Mouse (Mus musculus): ENCODE results near the gene Grem1. TPM values are rescaled to one million over a fixed set of nuclear protein-coding genes. Genes with fewer than 3 reads are reported as not detected.

Gene Grem1
- total and polyA plus RNA-seq, 3 experiments = not detected

- DNase-seq (ENCODE audit: extremely low read depth) = no peak
- Histone ChIP-seq H3K79me2 (replicated peaks; ENCODE audit: control insufficient read depth, extremely low read depth, insufficient read depth, poor library complexity, severe bottlenecking) (no peaks in the 10 kb centered on the region), H3K27me3 (replicated peaks) (no peaks in the 10 kb centered on the region), H3K36me3 (replicated peaks in 1 of 2; ENCODE audit: control insufficient read depth in 1 of 2, insufficient read depth in 1 of 2, low read length in 1 of 2) (no peaks in the 10 kb centered on the region), H3K4me3 (replicated peaks in 1 of 3; ENCODE audit: low read depth in 2 of 3, low read length in 2 of 3, poor library complexity in 1 of 3) (no peak overlapping the region), H3K9me3 (replicated peaks; ENCODE audit: low read length) (no peaks in the 10 kb centered on the region), H3K27ac (ENCODE audit: insufficient read depth, low read depth) (no peak overlapping the region), H3K9ac (ENCODE audit: insufficient read depth, low read depth) (no peak overlapping the region), H3K4me1 (ENCODE audit: control insufficient read depth in 1 of 2, insufficient read depth in 2 of 2) (no peaks in the 10 kb centered on the region), H3K4me2 (ENCODE audit: insufficient read depth, low read depth, poor library complexity, severe bottlenecking) (no peak overlapping the region)
- TF ChIP-seq CHD1 (IDR thresholded peaks at IDR 0.05; ENCODE audit: low read depth, low read length) = no peak
- no peak for TF ChIP-seq ZMIZ1 (IDR thresholded peaks at IDR 0.05; ENCODE audit: low read depth, low read length)
- no peak for TF ChIP-seq USF1 (IDR thresholded peaks at IDR 0.05; ENCODE audit: low read depth, low read length)
- no peak for TF ChIP-seq JUND (conservative IDR thresholded peaks at IDR 0.05; ENCODE audit: low read depth, low read length)
- TF ChIP-seq ELF1 (IDR thresholded peaks at IDR 0.05; ENCODE audit: low read depth, low read length) = no peak
- no peak for TF ChIP-seq RCOR1 (conservative IDR thresholded peaks at IDR 0.05; ENCODE audit: low read depth, low read length)
- TF ChIP-seq JUN (IDR thresholded peaks at IDR 0.05; ENCODE audit: insufficient read depth, low read depth, low read length) = no peak
- TF ChIP-seq IRF4 (IDR thresholded peaks at IDR 0.05; ENCODE audit: low read depth, low read length) = no peak
- TF ChIP-seq E2F4 (IDR thresholded peaks at IDR 0.05; ENCODE audit: insufficient replicate concordance, low read depth, low read length) = no peak
- TF ChIP-seq NRF1 (IDR thresholded peaks at IDR 0.05; ENCODE audit: low read depth, low read length) = no peak
- in situ Hi-C loops (cut with MboI; ENCODE audit: low pct_ligation_motif_present, low pct_unique_long_range_greater_than_20kb, low sequenced_read_pairs) (no loop called here), dilution Hi-C loops (cut with MboI; ENCODE audit: extremely low pct_ligation_motif_present, extremely low pct_unique_long_range_greater_than_20kb, low sequenced_read_pairs) (no loop called here)
These were observed 56.9 kb downstream of the Grem1 start for GRCm38 (mm10) chr2:113701507-113701906.

GRCm38 (mm10) chr2:113696647-113697046 lies 61.8 kb downstream of the Grem1 start:
- in situ Hi-C loops (cut with MboI; ENCODE audit: low pct_ligation_motif_present, low pct_unique_long_range_greater_than_20kb, low sequenced_read_pairs) = no loop called here
- H3K27ac ChIP-seq (ENCODE audit: insufficient read depth, low read depth) = no peak overlapping the region
- H3K79me2 ChIP-seq (replicated peaks; ENCODE audit: control insufficient read depth, extremely low read depth, insufficient read depth, poor library complexity, severe bottlenecking) = no peaks in the 10 kb centered on the region
- H3K4me2 ChIP-seq (ENCODE audit: insufficient read depth, low read depth, poor library complexity, severe bottlenecking) = no peak overlapping the region
- H3K4me1 ChIP-seq (ENCODE audit: control insufficient read depth in 1 of 2, insufficient read depth in 2 of 2) = no peaks in the 10 kb centered on the region
- H3K9me3 ChIP-seq (replicated peaks; ENCODE audit: low read length) = no peaks in the 10 kb centered on the region
- dilution Hi-C loops (cut with MboI; ENCODE audit: extremely low pct_ligation_motif_present, extremely low pct_unique_long_range_greater_than_20kb, low sequenced_read_pairs) = no loop called here
- DNase-seq (ENCODE audit: extremely low read depth) = no peak
- no peak overlapping the region for H3K4me3 ChIP-seq (replicated peaks in 1 of 3; ENCODE audit: low read depth in 2 of 3, low read length in 2 of 3, poor library complexity in 1 of 3)
- TF ChIP-seq MAX (IDR thresholded peaks at IDR 0.05; ENCODE audit: low read length) = no peak
- TF ChIP-seq CTCF (conservative IDR thresholded peaks at IDR 0.05 in 1 of 2, IDR thresholded peaks at IDR 0.05 in 1 of 2; ENCODE audit: low read depth in 2 of 2, low read length in 2 of 2) = no peak
- TF ChIP-seq KAT2A (IDR thresholded peaks at IDR 0.05; ENCODE audit: insufficient replicate concordance, low read length) = no peak
- no peak for TF ChIP-seq POLR2A (IDR thresholded peaks at IDR 0.05; ENCODE audit: low read depth, low read length)
- no peak for TF ChIP-seq MAFK (IDR thresholded peaks at IDR 0.05; ENCODE audit: insufficient replicate concordance, low read length)
- no peak for TF ChIP-seq BHLHE40 (IDR thresholded peaks at IDR 0.05; ENCODE audit: low read depth, low read length)
- TF ChIP-seq MYC (IDR thresholded peaks at IDR 0.05; ENCODE audit: low read depth, low read length) = no peak
- no peak for TF ChIP-seq MAZ (IDR thresholded peaks at IDR 0.05; ENCODE audit: low read depth, low read length)
- TF ChIP-seq MEF2A (IDR thresholded peaks at IDR 0.05; ENCODE audit: borderline replicate concordance, low read depth, low read length) = no peak
- no peak for TF ChIP-seq GABPA (IDR thresholded peaks at IDR 0.05; ENCODE audit: insufficient replicate concordance, low read depth, low read length)
- TF ChIP-seq SIN3A (IDR thresholded peaks at IDR 0.05; ENCODE audit: low read length) = no peak
- TF ChIP-seq CHD1 (IDR thresholded peaks at IDR 0.05; ENCODE audit: low read depth, low read length) = no peak
- TF ChIP-seq UBTF (IDR thresholded peaks at IDR 0.05; ENCODE audit: low read depth, low read length) = no peak
- no peak for TF ChIP-seq ETS1 (conservative IDR thresholded peaks at IDR 0.05; ENCODE audit: low read depth, low read length)
- TF ChIP-seq IRF4 (IDR thresholded peaks at IDR 0.05; ENCODE audit: low read depth, low read length) = no peak
- no peak for TF ChIP-seq TCF12 (IDR thresholded peaks at IDR 0.05; ENCODE audit: low read depth, low read length)
- no peaks in the 10 kb centered on the region for H3K27me3 ChIP-seq (replicated peaks)
- no peaks in the 10 kb centered on the region for H3K36me3 ChIP-seq (replicated peaks in 1 of 2; ENCODE audit: control insufficient read depth in 1 of 2, insufficient read depth in 1 of 2, low read length in 1 of 2)
- no peak overlapping the region for H3K9ac ChIP-seq (ENCODE audit: insufficient read depth, low read depth)
